Mouse (Mus musculus) stomach, postnatal 0 days (tissue): ENCODE measurements around the gene Abcb9. TPM values are rescaled to one million over a fixed set of nuclear protein-coding genes. Genes with fewer than 3 reads are reported as not detected.

Source experiments
- ATAC-seq: fragments of 200-750 bp; cut with Nextera tagmentation; 2 replicates; pipeline ENCODE4 v1.8.0; 2017; ENCODE audit not compliant: low FRiP score, low TSS enrichment
- DNase-seq: peaks from one replicate; pipeline ENCODE4 v3.0.0-alpha.2; 2016; ENCODE audit warnings: low spot score
- H3K27ac ChIP-seq: fragments of 300-500 bp; sonication (generic); replicated peaks from 2 replicates; pipeline ENCODE4 v1.5.1; 2014; ENCODE audit warnings: mild to moderate bottlenecking, control low read depth
- H3K27me3 ChIP-seq: fragments of 300-500 bp; sonication (generic); 2 replicates; pipeline ENCODE4 v1.6.1; 2014; ENCODE audit warnings: low read length; ENCODE audit not compliant: control insufficient read depth, insufficient read depth
- H3K36me3 ChIP-seq: fragments of 300-500 bp; sonication (generic); 2 replicates; pipeline ENCODE4 v1.6.1; 2014; ENCODE audit warnings: low read length, mixed read lengths; ENCODE audit not compliant: control insufficient read depth, insufficient read depth
- H3K4me1 ChIP-seq: fragments of 300-500 bp; sonication (generic); replicated peaks from 2 replicates; pipeline ENCODE4 v1.6.1; 2014; ENCODE audit warnings: antibody characterized with exemption; ENCODE audit not compliant: control insufficient read depth, insufficient read depth
- H3K4me2 ChIP-seq: fragments of 300-500 bp; sonication (generic); replicated peaks from 2 replicates; pipeline ENCODE4 v1.6.1; 2014; ENCODE audit warnings: low read depth, mild to moderate bottlenecking, control low read depth, moderate library complexity
- H3K4me3 ChIP-seq: fragments of 300-500 bp; sonication (generic); 2 replicates; pipeline ENCODE4 v1.5.1; 2014; ENCODE audit warnings: low read depth, low read length, control low read depth
- H3K9ac ChIP-seq: fragments of 300-500 bp; sonication (generic); 2 replicates; pipeline ENCODE4 v1.6.1; 2014; ENCODE audit warnings: mild to moderate bottlenecking, low read length, control low read depth, mixed read lengths
- H3K9me3 ChIP-seq: fragments of 300-500 bp; sonication (generic); 2 replicates; pipeline ENCODE4 v1.6.1; 2016; ENCODE audit warnings: low read length; ENCODE audit not compliant: control insufficient read depth
- CTCF ChIP-seq: IDR thresholded peaks from 2 replicates; pipeline ENCODE4 v1.5.1; 2016; ENCODE audit warnings: antibody characterized with exemption, low read depth, mild to moderate bottlenecking, moderate library complexity
- EP300 ChIP-seq: optimal IDR thresholded peaks from 2 replicates; pipeline ENCODE3; 2016; ENCODE audit warnings: antibody characterized with exemption
- WGBS: fragments of 180-500 bp; shearing (Covaris S2); extraction: QIAGEN DNeasy Blood & Tissue Kit; methylation state at CpG from one replicate; pipeline ENCODE4 v1.1.7; 2014; 5-methylcytosine and 5-hydroxymethylcytosine counted together
- polyA plus RNA-seq: library from polyadenylated mRNA; unstranded; fragments of >200 nt; fragmentation: Nextera tagmentation; extraction: Ambion mirVana; gene quantifications from 2 replicates; pipeline ENCODE4 v1.2.1, GENCODE M21; 2015

The Abcb9 gene
- polyA plus RNA-seq, 1 experiment from 2014 or later, result 7.7 TPM

- 83% methylated on average over 13 of the region's 13 CpGs for WGBS
- no peaks in the 10 kb centered on the region for H3K27me3 ChIP-seq
- no peak for DNase-seq
- peaks cover 4% of the 10 kb centered on the region; the same call in 1 of the 2 replicates for H3K4me1 ChIP-seq
- H3K9me3 ChIP-seq, result no peaks in the 10 kb centered on the region
- no peak overlapping the region for H3K4me3 ChIP-seq
- peak overlapping the region; percentile 81 for H3K27ac ChIP-seq
- H3K9ac ChIP-seq, result no peak overlapping the region
- TF ChIP-seq EP300 (no peak), CTCF (no peak)
- H3K4me2 ChIP-seq, result no peak overlapping the region
- no peak for ATAC-seq
- no peaks in the 10 kb centered on the region for H3K36me3 ChIP-seq
These were observed 18.4 kb downstream of the Abcb9 start for GRCm38 (mm10) chr5:124077241-124077640.

- peak overlapping the region; percentile 81 for H3K27ac ChIP-seq
- no peak overlapping the region for H3K4me3 ChIP-seq
- no peak overlapping the region for H3K4me2 ChIP-seq
- peaks cover 4% of the 10 kb centered on the region; the same call in 1 of the 2 replicates for H3K4me1 ChIP-seq
- H3K27me3 ChIP-seq, result no peaks in the 10 kb centered on the region
- no peaks in the 10 kb centered on the region for H3K9me3 ChIP-seq
- peak; percentile 81 for DNase-seq
- no peaks in the 10 kb centered on the region for H3K36me3 ChIP-seq
- ATAC-seq, result peak; percentile 86
- no peak overlapping the region for H3K9ac ChIP-seq
- 53% methylated on average over 9 of the region's 9 CpGs for WGBS
- TF ChIP-seq EP300 (no peak), CTCF (0 out of 2 replicates have a peak, but pooled peaks have one; percentile 2)
These were observed 19.0 kb downstream of the Abcb9 start for GRCm38 (mm10) chr5:124076559-124076958.

GRCm38 (mm10) chr5:124075716-124076115 lies 19.9 kb downstream of the Abcb9 start:
- Histone ChIP-seq H3K4me2 (no peak overlapping the region), H3K4me1 (peaks cover 4% of the 10 kb centered on the region; the same call in 1 of the 2 replicates), H3K27ac (peak overlapping the region; percentile 78), H3K4me3 (no peak overlapping the region), H3K27me3 (no peaks in the 10 kb centered on the region), H3K9me3 (no peaks in the 10 kb centered on the region), H3K9ac (no peak overlapping the region), H3K36me3 (no peaks in the 10 kb centered on the region)
- ATAC-seq (0 out of 2 replicates have a peak, but pooled peaks have one; percentile 22), DNase-seq (peak; percentile 52)
- 58% methylated on average over 9 of the region's 9 CpGs for WGBS
- TF ChIP-seq CTCF (no peak), EP300 (no peak)

GRCm38 (mm10) chr5:124074845-124075307 lies 20.7 kb downstream of the Abcb9 start:
- H3K36me3 ChIP-seq, result no peaks in the 10 kb centered on the region
- WGBS, result 24% methylated on average over 10 of the region's 10 CpGs
- no peak overlapping the region for H3K9ac ChIP-seq
- ATAC-seq (no peak), DNase-seq (peak; percentile 21)
- H3K4me1 ChIP-seq, result peaks cover 4% of the 10 kb centered on the region; the same call in 1 of the 2 replicates
- TF ChIP-seq CTCF, result no peak
- TF ChIP-seq EP300, result no peak
- no peaks in the 10 kb centered on the region for H3K27me3 ChIP-seq
- no peaks in the 10 kb centered on the region for H3K9me3 ChIP-seq
- no peak overlapping the region for H3K4me3 ChIP-seq
- H3K4me2 ChIP-seq, result no peak overlapping the region
- H3K27ac ChIP-seq, result peak overlapping the region; percentile 35; the same call in 1 of the 2 replicates

GRCm38 (mm10) chr5:124073682-124074081 lies 21.9 kb downstream of the Abcb9 start:
- Histone ChIP-seq H3K27me3 (no peaks in the 10 kb centered on the region), H3K27ac (no peak overlapping the region), H3K4me3 (no peak overlapping the region), H3K4me1 (no peaks in the 10 kb centered on the region), H3K4me2 (no peak overlapping the region), H3K9me3 (no peaks in the 10 kb centered on the region), H3K36me3 (no peaks in the 10 kb centered on the region), H3K9ac (no peak overlapping the region)
- DNase-seq, result no peak
- no peak for ATAC-seq
- TF ChIP-seq CTCF (no peak), EP300 (no peak)
- 59% methylated on average over 9 of the region's 9 CpGs for WGBS

- no peak overlapping the region for H3K4me3 ChIP-seq
- H3K4me2 ChIP-seq, result no peak overlapping the region
- 63% methylated on average over 3 of the region's 3 CpGs for WGBS
- H3K27me3 ChIP-seq, result no peaks in the 10 kb centered on the region
- H3K9me3 ChIP-seq, result no peaks in the 10 kb centered on the region
- no peaks in the 10 kb centered on the region for H3K36me3 ChIP-seq
- DNase-seq (no peak), ATAC-seq (peak; percentile 58; the same call in 1 of the 2 replicates)
- peak overlapping the region; percentile 61 for H3K27ac ChIP-seq
- no peak overlapping the region for H3K9ac ChIP-seq
- TF ChIP-seq EP300, result no peak
- TF ChIP-seq CTCF, result no peak
- H3K4me1 ChIP-seq, result no peaks in the 10 kb centered on the region
These were observed 25.9 kb downstream of the Abcb9 start for GRCm38 (mm10) chr5:124069657-124070056.
